Mouse (Mus musculus) kidney, adult 2 months (tissue): ENCODE measurements around the gene Plek.

Source experiments
- CTCF ChIP-seq: fragments of 200-500 bp; conservative IDR thresholded peaks from 2 replicates; pipeline ENCODE4 v1.5.1; 2011; ENCODE audit warnings: low read depth, mild to moderate bottlenecking, control low read depth, low read length, moderate library complexity, mixed read lengths; ENCODE audit not compliant: insufficient read depth, insufficient read length
- POLR2A ChIP-seq: fragments of 200-500 bp; IDR thresholded peaks from one replicate; pipeline ENCODE4 v1.6.1; 2011; ENCODE audit warnings: low read depth, low read length, control low read depth

DNA sequence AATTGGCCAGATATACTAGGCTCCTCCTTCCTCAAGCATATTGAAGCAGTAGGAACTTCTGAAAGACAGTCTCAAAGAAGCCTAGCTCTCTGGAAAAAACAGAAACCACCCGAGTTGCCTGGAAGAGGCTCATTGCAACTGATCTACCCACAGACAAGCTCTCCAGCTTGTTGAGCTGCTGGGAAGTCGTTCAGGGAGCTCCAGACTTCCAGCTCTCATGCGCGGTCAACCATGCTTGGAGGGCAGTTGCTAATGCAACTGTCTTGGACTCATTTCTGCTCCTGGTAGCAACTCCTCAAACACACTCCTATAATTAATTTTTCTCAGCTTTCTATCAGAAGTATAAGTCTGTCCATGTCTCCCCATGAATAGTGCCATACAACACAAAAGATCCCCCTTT, 109.2 kb downstream of the Plek start:
- no peak for TF ChIP-seq CTCF
- no peak for TF ChIP-seq POLR2A
